Mouse (Mus musculus) heart, adult 18-20 months (tissue): ENCODE measurements at regions not wholly inside any gene's neighbourhood (a gene's known extent, or its start where the extent isn't known, plus 50 kb on each side); places are given as distances from the start of the nearest gene placed in this dataset.

Experiments
- DNase-seq, 2 experiments: peaks; one replicate each; pipeline ENCODE4 v3.0.0; 2021 to 2022; ENCODE audit warnings: mixed read lengths in 1 of 2

DNA sequence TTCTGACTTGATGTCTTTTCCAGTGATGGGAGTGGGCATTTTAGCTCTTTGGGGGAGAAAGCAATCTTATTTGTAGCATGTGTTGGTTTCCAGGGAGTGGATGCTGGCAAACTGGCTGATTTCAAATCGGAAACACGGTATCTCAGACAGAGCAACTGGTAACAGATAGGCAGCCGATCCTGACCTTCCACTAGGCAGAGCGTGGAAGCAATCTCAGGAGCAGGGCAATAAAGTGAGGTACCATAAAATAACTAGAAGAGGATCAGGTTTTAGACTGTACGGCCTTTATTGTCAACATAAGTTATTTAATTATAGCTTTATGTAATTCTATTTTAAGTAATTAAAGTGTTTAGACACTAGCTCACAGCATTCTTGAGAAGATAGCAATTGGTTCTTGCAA lies 390.0 kb downstream of the Plk2 start:
- DNase-seq: no peak

DNA sequence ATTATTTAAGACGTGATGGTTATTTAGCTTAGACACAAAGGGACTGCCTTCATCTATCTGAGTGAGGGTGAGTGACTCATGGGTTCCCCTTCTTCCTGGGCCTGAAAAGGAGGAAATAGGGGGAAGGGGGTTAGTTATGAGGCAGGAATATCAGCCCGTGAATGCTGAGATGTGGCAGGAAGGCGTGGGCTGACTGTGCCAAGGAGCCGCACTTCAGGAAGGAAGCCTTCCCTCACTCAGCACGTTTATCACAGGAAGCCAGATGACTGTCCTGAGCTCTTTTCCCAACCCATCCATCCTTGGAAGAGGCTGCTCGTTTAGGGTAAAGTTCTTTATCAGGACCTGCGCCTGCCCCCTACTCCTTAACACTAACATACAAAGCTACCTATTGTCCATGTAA lies 403.5 kb downstream of the Plk2 start:
- peak; percentile 2 to 4 for DNase-seq

DNA sequence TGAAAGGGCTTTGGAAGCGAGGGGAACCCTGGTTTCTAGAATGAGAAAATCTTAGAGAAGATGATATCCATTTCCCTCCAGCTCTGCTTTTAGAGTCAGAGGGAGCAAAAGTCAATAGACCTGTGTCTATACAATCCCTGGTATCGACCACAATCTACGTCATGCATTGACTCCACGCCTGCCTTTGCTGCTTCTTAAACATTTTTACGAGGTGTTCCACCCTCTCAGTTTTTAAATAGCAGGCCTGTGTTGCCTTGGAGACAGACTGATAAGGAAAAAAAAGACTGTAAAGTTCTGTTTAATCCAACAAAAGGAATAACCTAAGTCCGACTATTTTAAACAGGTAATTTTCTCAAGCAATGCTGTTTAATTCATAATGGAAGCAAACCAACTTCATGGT lies 408.0 kb downstream of the Plk2 start:
- no peak for DNase-seq

DNA sequence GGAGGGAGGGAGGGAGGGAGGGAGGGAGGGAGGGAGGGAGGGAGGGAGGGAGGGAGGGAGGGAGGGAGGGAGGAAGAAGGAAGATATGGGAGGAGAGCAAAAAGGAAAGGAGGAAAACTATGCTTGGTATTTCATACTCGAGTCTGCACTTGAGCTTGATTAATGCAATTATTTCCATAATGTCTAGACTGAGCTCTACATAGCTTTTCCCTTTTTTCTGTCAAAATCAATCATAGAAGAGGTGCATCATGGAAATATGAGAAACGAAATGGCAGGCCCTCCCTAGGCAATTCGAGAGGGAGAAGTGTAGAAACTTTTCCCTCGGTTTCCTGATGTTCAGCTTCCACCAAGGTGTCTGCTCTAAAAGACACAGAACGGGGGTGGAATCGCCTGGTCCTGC lies 417.6 kb downstream of the Plk2 start:
- no peak for DNase-seq

- no peak for DNase-seq
Observed at GRCm38 (mm10) chr13:110814066-110814465, 419.2 kb downstream of the Plk2 start.

- no peak for DNase-seq
Observed at GRCm38 (mm10) chr13:110819301-110819862, 424.5 kb downstream of the Plk2 start.

DNA sequence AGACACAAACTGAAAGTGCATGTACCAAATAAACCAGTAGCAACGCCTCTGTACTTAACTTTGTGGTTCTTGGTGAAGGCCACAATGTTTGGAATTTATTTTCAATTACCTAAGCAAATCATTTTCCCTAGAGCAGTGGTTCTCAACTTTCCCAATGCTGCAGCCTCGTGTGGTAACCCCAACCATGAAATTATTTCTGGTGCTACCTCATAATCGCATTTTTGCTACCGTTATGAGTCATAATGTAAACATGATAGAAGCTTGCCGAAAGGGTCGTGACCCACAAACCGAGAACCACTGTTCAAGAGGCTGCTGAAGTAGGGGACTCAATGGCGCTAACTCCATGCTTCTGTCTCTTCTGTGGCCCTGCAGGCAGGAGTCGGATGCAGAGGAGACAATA lies 429.9 kb upstream of the Actbl2 start:
- DNase-seq: no peak

DNA sequence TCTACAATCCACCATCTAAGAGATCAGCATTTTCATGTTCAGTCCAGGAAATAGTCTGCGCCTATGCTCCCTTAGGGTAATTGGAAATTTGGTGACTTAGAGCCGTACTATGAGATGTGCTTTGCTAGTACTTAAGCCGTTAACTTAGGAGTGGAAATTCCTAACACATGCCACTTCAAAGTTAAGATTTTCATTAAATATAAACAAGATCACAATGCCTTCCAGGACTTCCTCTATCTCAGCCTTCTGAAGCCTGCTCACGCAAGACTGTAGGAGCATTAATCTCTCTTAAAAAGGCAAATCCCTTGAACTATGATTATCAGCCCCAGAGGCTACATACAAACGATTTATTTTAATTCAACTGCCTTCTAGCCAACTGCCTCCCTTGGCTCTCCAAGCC lies 422.4 kb upstream of the Actbl2 start:
- DNase-seq: no peak

- no peak for DNase-seq
Observed at GRCm38 (mm10) chr13:110836936-110837335, 417.9 kb upstream of the Actbl2 start.

DNA sequence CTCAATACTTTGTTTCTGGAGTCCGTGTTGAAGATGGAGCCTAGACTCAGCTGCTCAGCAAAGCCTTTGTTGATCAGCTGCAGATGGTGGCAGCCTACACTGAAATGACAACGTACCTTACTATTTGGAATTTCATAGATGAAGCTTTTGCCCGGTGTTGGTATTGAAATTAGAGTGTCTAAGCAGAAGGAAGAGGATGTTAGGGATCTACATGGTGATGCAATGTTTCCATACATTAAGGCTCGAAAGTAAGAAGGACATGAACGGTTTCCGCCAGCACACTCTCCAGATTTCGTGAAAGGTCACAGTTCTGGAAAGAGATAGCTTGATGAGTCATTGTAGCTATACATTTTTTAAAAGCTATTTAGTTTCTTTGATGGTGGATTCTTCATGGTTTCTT lies 412.9 kb upstream of the Actbl2 start:
- no peak for DNase-seq

- peak; percentile 10 to 33 for DNase-seq
Observed at GRCm38 (mm10) chr13:110845695-110846094, 409.1 kb upstream of the Actbl2 start.

DNA sequence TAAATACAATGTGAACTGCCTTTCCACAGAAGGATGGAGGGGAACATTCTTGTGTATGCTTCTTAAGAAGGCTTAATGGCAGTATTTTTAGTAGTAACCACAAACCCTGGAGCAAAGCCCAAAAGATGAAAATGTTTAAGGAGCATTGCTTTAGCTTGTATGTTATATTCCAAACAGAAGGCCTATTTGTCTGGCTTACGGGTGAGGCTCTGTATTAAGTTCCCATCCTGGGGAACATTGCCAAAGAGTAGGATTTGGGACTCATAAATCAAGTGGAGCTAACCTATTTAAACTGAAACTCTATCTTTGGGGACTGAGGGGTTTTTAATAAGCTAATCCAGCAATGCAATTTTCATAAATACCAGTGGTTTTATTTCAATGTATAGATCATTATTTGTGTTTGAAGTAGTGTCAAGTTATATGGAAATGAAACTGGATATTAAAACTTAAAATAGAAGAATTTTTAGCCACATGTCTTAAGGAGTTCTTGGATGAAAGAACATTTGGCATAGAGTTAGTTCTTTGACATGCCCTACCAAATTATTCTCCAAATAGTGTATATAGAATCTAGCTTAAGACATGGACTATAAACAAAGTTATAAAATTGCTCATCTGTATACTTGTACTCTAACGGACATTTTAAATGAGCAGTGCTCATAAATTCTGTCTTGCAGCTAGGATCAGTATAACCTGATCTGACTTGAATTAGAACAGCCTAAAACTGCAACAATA lies 401.7 kb upstream of the Actbl2 start:
- no peak for DNase-seq

DNA sequence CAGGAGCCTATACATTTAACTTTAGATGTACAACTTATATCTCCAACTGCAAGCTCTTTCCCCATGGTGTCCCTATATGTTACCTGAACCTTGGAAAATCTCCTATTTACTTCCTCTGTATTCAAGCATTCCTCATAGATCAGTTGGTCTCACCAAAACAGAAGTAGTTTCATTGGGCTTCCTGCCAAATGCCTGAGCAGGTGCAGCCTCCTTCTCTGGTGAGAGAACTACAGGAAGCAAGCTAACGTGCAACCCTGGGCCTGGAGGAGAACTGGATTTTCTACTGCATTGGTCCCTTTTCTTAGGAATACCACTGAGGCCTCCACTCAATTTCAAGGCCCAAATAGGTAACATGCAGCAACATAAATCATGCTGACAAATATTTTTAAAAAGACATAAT lies 400.6 kb upstream of the Actbl2 start:
- DNase-seq: no peak

DNA sequence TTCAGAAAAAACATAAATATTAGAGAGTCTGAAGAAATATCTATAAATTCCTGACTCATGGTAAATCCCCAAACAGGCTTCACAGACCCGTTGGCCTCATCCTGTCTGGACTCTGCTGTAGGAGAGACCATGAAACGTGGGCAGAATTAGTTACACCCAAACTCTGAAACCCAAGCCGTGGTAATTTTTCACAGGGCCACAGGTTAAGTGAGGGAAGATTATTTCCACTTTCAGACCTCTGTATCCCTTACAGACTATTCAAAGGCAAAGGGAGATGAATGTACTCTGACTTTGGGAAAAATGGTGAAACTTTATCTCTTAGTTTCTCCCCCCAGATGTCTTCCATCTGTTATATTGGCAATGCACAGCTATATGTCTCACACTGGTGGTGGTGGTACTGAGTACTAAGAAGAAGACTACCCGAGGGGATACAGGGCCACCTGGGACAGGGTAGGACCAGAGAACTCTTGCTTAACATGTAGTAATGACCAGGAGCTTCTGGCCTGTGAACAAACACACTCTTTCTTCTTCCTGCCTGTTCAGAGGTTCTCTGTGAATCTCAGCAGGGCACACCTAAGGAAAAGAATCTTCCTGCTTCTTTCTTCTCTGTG lies 388.8 kb upstream of the Actbl2 start:
- DNase-seq: no peak

DNA sequence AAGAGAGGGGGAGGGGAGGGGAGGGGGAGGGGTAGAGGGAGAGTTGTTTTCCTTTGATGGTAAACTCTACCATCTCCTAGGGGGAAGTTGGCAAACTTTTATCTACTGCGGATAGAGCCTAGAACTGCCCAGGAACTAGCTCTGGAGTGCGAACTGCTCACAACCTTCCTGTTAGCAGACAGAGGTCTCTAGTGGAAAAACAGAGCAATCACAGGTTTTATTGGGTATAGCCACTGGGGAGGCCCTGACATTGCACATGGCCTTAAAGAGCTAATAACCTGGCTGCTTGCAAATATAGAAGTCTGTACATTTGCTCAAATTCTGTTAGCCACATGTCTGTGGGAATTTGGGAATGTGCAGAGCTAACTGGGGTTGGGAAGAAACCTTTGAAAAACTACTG lies 388.1 kb upstream of the Actbl2 start:
- peak in 1 of 2 experiments; percentile 7 for DNase-seq

DNA sequence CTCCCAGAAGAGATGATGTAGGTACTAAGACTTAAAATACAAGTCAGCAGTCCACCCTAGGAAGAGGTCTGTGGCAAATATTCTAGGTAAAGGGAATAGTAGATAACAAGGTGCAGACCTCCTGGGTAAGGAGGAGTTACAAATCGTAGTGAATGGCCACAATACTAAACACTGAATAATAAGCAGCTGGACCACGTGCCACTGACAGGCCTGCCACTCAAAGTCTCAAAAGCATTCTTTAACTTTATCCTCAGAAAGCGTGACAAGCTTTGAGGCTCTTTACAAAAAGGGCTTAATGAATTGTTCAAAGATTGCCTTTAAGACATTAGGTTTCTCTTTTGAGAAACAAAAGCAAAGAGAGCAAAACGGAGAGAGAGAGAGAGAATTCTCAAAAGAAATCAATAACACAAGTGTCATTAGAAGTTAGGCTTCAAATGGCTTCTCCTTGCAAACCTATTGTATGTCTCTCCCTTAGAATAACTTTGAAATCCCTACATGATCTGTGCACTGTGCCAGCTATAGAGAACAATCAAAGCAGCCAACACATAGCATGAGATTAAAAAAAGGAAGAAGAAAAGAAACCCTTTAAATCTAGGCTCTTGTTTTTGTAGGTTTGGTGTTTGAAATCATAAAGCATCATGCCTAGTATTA lies 383.6 kb upstream of the Actbl2 start:
- DNase-seq: no peak

GRCm38 (mm10) chr13:110871776-110872135 lies 383.1 kb upstream of the Actbl2 start:
- DNase-seq: no peak

DNA sequence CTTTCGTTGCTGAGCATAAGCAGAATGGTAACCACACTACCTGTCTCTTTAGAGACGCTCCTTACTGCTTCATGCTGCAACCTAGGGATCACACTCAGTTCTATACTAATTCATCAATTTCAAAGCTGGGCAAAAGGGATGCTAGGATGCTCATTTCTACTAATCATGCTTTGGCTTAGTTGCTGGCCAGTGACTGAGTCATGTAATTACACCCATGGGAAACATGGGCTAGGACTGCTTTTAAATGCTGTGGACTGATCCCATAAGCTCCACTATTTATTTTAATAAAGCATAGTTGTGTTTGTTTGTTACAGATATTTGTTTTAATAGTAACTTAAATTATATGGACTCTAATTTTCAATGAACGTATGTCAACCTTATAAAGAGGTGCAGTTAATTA lies 373.2 kb upstream of the Actbl2 start:
- no peak for DNase-seq

GRCm38 (mm10) chr13:110882173-110882572 lies 372.6 kb upstream of the Actbl2 start:
- DNase-seq: no peak

DNA sequence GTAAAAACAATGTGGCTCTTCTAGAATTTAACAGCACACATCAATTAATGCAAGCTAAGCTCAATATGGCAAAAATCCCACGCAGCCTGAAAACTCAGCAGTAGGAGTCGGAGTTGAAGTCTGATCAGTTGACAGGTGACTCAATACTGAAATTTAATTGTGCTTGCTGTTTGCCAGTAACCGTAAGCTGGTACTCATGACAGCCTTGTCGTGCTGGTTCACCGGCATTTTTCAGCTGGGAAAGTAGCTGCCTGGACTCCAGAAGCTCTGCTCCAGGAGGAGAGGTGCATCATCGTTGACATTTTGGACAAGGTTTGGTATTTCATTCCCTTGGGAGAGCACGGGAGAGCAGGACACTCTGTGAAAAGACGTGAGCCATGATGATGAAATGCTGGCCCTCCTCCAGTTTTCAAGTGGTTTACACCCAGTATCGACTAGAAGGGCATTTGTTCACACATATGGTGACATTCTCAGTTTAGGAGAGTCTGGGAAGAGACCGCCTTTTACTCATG lies 372.1 kb upstream of the Actbl2 start:
- DNase-seq: peak; percentile 58 to 62

DNA sequence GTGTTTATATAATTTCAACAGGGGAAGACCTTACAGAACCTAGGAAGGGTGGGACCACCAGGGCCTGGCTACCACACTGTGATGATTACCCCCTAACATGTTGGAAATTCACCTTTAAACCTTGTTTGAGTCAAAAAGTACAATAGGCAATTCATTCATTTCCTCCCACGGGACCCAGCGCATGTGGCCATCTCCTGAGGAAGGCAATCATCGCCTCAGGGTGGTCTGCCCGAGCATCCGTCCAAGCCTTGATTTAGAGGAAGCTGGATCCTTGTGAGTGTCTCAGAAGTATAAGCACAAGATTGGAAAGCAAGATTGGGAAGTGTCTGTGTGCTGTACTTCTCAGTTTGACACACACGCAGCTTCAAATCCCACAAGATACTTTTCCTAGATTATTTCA lies 360.9 kb upstream of the Actbl2 start:
- peak; percentile 41 to 78 for DNase-seq

- DNase-seq: no peak
Observed at GRCm38 (mm10) chr13:110895349-110895748, 359.5 kb upstream of the Actbl2 start.

GRCm38 (mm10) chr13:110895900-110896299 lies 358.9 kb upstream of the Actbl2 start:
- peak in 1 of 2 experiments; percentile 19 for DNase-seq
